Mouse (Mus musculus) lung, postnatal 0 days (tissue): ENCODE data around the gene Ptprc. TPM values are rescaled to one million over a fixed set of nuclear protein-coding genes. Genes with fewer than 3 reads are reported as not detected.

Experiments
- ATAC-seq: fragments of 200-750 bp; cut with Nextera tagmentation; 2 replicates; pipeline ENCODE4 v1.8.0; 2017; ENCODE audit warnings: moderate library complexity
- DNase-seq: peaks from one replicate; pipeline ENCODE4 v3.0.0-alpha.2; 2016; ENCODE audit warnings: low spot score
- H3K27ac ChIP-seq: fragments of 300-500 bp; sonication (generic); 2 replicates; pipeline ENCODE4 v1.5.1; 2014; ENCODE audit warnings: antibody characterized with exemption, mild to moderate bottlenecking, low read length, mixed read lengths
- H3K27me3 ChIP-seq: fragments of 300-500 bp; sonication (generic); replicated peaks from 2 replicates; pipeline ENCODE4 v1.6.1; 2014; ENCODE audit warnings: low read length, mixed read lengths; ENCODE audit not compliant: insufficient read depth
- H3K36me3 ChIP-seq: fragments of 300-500 bp; sonication (generic); 2 replicates; pipeline ENCODE4 v1.6.1; 2014; ENCODE audit warnings: low read length, mixed read lengths; ENCODE audit not compliant: insufficient read depth
- H3K4me1 ChIP-seq: fragments of 300-500 bp; sonication (generic); 2 replicates; pipeline ENCODE4 v1.6.1; 2014; ENCODE audit warnings: antibody characterized with exemption, low read depth, low read length, mixed read lengths; ENCODE audit not compliant: insufficient read depth
- H3K4me2 ChIP-seq: fragments of 300-500 bp; sonication (generic); replicated peaks from 2 replicates; pipeline ENCODE4 v1.6.1; 2014; ENCODE audit warnings: low read depth, mild to moderate bottlenecking, low read length, moderate library complexity, mixed read lengths
- H3K4me3 ChIP-seq: fragments of 300-500 bp; sonication (generic); 2 replicates; pipeline ENCODE4 v1.5.1; 2014; ENCODE audit warnings: low read depth, low read length
- H3K9ac ChIP-seq: fragments of 300-500 bp; sonication (generic); replicated peaks from 2 replicates; pipeline ENCODE4 v1.6.1; 2014; ENCODE audit warnings: low read depth, mild to moderate bottlenecking
- H3K9me3 ChIP-seq: fragments of 300-500 bp; sonication (generic); 2 replicates; pipeline ENCODE4 v1.6.1; 2016; ENCODE audit warnings: low read length, mixed read lengths
- CTCF ChIP-seq: IDR thresholded peaks from 2 replicates; pipeline ENCODE4 v1.5.1; 2016; ENCODE audit warnings: antibody characterized with exemption, mild to moderate bottlenecking
- EP300 ChIP-seq: IDR thresholded peaks from 2 replicates; pipeline ENCODE4 v1.6.1; 2016; ENCODE audit warnings: antibody characterized with exemption, mild to moderate bottlenecking, control low read depth
- WGBS: fragments of 180-500 bp; shearing (Covaris S2); extraction: QIAGEN DNeasy Blood & Tissue Kit; methylation state at CpG from one replicate; pipeline ENCODE4 v1.1.7; 2014; 5-methylcytosine and 5-hydroxymethylcytosine counted together
- polyA plus RNA-seq: library from polyadenylated mRNA; unstranded; fragments of >200 nt; fragmentation: Nextera tagmentation; extraction: Ambion mirVana; gene quantifications from 2 replicates; pipeline ENCODE4 v1.2.1, GENCODE M21; 2015

The Ptprc gene
- polyA plus RNA-seq, 1 experiment from 2014 or later = 9.3 TPM

DNA sequence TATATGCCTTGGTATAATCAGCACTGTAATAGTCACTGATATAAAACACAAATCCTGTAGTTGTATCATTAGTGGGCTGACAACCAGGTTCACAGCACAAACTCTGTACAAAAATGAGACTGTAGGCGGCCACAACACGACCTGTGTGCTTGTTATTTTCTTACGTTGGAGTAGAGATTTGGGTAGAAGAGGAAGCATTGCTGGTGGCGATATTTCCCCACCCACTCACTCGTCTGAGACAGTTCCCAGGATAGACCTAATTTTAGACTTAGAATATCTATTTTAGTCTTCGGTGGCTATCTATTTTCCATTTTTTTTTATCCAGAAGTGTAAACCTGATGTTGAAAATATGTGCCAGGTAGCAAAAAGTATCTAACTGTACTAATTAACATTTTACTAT is 41.2 kb downstream of the Ptprc start:
- no peak for DNase-seq
- TF ChIP-seq EP300 (no peak), CTCF (no peak)
- H3K4me1 ChIP-seq = no peaks in the 10 kb centered on the region

DNA sequence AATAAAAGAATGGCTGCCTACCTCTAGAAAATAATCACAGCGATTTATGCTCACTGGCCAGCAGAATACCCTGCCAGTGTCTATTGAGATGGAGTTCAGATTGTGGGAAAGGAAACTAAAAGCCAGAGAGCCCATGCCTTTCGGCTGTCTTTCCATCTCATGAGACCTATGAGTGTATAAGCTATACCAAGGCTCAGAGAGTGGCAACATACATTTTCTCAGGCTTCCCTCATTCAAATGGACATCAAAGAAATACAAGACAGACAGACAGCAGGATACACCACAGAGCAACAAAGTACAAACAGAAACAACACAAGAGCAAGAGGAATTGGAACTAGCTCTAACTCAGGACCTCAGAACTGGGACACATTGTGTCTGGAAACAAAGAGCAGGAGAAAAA is 43.8 kb downstream of the Ptprc start:
- Histone ChIP-seq H3K27me3 (no peaks in the 10 kb centered on the region), H3K4me2 (no peak overlapping the region), H3K36me3 (no peaks in the 10 kb centered on the region), H3K9ac (no peak overlapping the region), H3K27ac (no peak overlapping the region), H3K4me1 (no peaks in the 10 kb centered on the region), H3K4me3 (no peak overlapping the region), H3K9me3 (no peaks in the 10 kb centered on the region)
- no peak for DNase-seq
- WGBS = 83% methylated on average over 2 of the region's 2 CpGs
- TF ChIP-seq EP300 = no peak
- TF ChIP-seq CTCF = no peak
- ATAC-seq = no peak

More for the DNA sequence above, 41.2 kb downstream of the Ptprc start:
- no peak overlapping the region for H3K27ac ChIP-seq
- no peak overlapping the region for H3K9ac ChIP-seq
- no peak overlapping the region for H3K4me3 ChIP-seq
- H3K36me3 ChIP-seq = no peaks in the 10 kb centered on the region
- H3K9me3 ChIP-seq = no peaks in the 10 kb centered on the region
- 75% methylated on average over 6 of the region's 6 CpGs for WGBS
- no peaks in the 10 kb centered on the region for H3K27me3 ChIP-seq
- no peak for ATAC-seq
- no peak overlapping the region for H3K4me2 ChIP-seq

DNA sequence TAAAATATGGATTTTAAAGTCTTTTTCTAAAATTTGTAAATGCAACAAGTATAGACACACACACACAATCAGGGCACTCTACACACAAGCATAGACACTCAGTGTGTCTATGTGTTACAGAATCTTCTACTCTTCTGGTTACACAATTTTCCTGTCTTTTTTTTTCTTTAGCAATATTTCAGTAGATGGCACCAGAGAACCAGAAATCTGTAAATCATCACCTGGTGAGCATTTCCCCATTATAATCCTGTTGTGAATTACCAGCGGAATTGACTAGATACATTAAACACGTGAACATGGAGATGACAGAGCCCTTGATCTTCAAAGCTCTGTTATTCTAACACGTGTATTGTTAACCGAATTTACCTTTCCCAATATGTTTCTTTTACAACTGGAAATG is 45.4 kb downstream of the Ptprc start:
- peak; percentile 28 for DNase-seq
- no peak overlapping the region for H3K9ac ChIP-seq
- no peaks in the 10 kb centered on the region for H3K36me3 ChIP-seq
- ATAC-seq = no peak
- H3K4me2 ChIP-seq = no peak overlapping the region
- no peaks in the 10 kb centered on the region for H3K4me1 ChIP-seq
- H3K4me3 ChIP-seq = no peak overlapping the region
- H3K27me3 ChIP-seq = no peaks in the 10 kb centered on the region
- H3K9me3 ChIP-seq = no peaks in the 10 kb centered on the region
- TF ChIP-seq EP300 (0 out of 2 replicates have a peak, but pooled peaks have one; percentile 11), CTCF (peak; percentile 39)
- 49% methylated on average over 4 of the region's 4 CpGs for WGBS
- H3K27ac ChIP-seq = no peak overlapping the region

DNA sequence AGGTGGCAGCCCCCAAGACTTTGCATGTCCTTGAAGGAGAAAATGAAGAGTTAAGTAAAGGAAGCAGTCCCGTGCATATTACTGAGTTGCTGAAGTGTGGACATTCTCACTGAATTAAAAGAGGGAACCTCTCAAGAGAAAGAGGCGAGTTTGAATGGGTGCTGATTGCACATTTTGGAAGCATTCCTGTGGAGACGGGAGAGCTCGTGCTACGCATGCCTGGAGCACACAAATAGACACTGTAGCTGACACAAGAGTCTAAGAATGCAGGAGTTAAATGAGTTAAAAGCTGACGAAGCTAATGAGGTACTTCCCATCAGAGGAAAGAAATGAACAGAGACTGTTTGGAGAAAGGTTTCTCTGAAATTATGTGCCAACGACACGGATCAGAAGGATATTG is 48.7 kb downstream of the Ptprc start:
- TF ChIP-seq EP300 (no peak), CTCF (no peak)
- Histone ChIP-seq H3K9me3 (no peaks in the 10 kb centered on the region), H3K9ac (no peak overlapping the region), H3K27me3 (no peaks in the 10 kb centered on the region), H3K4me2 (no peak overlapping the region), H3K27ac (no peak overlapping the region), H3K36me3 (no peaks in the 10 kb centered on the region), H3K4me3 (no peak overlapping the region), H3K4me1 (no peaks in the 10 kb centered on the region)
- DNase-seq = peak; percentile 31
- 33% methylated on average over 8 of the region's 8 CpGs for WGBS
- ATAC-seq = no peak

DNA sequence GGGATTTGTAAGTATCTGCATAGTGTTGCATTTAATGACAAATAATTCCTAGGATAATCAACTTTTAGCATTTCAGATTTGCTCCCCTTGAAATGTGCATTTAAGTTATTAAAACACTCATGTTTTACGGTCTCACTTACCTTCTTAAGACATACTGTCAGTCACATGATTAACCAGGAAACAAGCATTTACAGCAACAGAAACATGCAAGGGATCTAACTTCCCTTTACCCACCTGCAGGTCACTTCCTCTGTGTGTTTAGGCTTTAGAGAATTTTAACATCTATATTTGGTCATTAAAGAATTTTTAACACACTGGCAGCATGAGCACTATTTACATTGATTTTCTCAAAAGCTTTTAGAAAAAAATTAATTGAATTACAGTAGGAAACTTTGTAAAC is 50.2 kb downstream of the Ptprc start:
- TF ChIP-seq EP300 = no peak
- no peak for TF ChIP-seq CTCF
- Histone ChIP-seq H3K4me3 (no peak overlapping the region), H3K36me3 (no peaks in the 10 kb centered on the region), H3K4me2 (no peak overlapping the region), H3K9me3 (no peaks in the 10 kb centered on the region), H3K27ac (no peak overlapping the region), H3K27me3 (no peaks in the 10 kb centered on the region), H3K9ac (no peak overlapping the region), H3K4me1 (no peaks in the 10 kb centered on the region)
- DNase-seq (peak; percentile 13), ATAC-seq (no peak)
- 46% methylated on average over 1 of the region's 1 CpGs for WGBS

DNA sequence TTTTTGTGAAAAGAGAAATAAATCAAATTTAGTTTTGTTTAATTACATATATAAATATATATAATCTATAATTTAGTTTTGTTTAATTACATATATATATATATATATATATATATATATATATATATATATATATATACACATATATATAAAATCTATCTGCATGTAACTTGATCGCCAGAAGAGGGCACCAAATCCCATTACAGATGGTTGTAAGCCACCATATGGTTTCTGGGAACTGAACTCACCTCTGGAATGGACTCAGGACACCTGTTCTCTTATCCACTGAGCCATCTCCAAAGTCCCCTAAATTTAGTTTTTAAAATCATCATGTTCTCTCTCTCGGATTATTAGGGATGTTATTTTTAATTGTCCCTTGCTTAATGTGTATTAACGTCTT is 51.6 kb downstream of the Ptprc start:
- TF ChIP-seq CTCF = peak; percentile 45
- no peak for TF ChIP-seq EP300
- H3K9me3 ChIP-seq = no peaks in the 10 kb centered on the region
- no peak overlapping the region for H3K4me3 ChIP-seq
- no peak overlapping the region for H3K4me2 ChIP-seq
- no peak overlapping the region for H3K9ac ChIP-seq
- H3K27ac ChIP-seq = no peak overlapping the region
- ATAC-seq = no peak
- H3K36me3 ChIP-seq = no peaks in the 10 kb centered on the region
- H3K4me1 ChIP-seq = no peaks in the 10 kb centered on the region
- DNase-seq = peak; percentile 30
- 45% methylated on average over 3 of the region's 3 CpGs for WGBS
- H3K27me3 ChIP-seq = no peaks in the 10 kb centered on the region

DNA sequence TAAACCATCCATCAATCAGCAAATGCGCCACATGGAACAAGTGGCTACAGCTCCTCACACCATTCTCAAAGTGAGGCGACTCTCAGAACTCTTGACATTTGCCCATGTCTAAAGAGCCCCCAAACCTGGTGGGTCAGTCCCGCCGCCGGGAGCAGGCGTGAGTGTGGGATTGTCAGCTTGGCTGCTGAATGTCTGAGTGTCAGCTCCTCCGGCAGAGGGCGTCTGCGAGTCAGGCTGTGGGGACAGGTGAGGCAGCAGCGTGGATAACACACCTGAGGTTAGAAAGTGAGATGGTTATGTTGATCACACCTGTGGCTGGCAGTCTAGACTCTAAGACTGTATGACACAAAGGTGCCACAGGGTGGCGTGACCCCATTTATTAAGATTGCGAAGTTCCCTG is 55.6 kb downstream of the Ptprc start:
- no peak overlapping the region for H3K4me2 ChIP-seq
- no peak for ATAC-seq

More for the DNA sequence above, 55.6 kb downstream of the Ptprc start:
- Histone ChIP-seq H3K4me3 (no peak overlapping the region), H3K36me3 (no peaks in the 10 kb centered on the region), H3K4me1 (no peaks in the 10 kb centered on the region), H3K9me3 (no peaks in the 10 kb centered on the region), H3K27ac (no peak overlapping the region), H3K27me3 (no peaks in the 10 kb centered on the region), H3K9ac (no peak overlapping the region)
- WGBS = 49% methylated on average over 12 of the region's 12 CpGs
- no peak for DNase-seq
- TF ChIP-seq EP300 (no peak), CTCF (peak; percentile 45)
